Mouse (Mus musculus): Measurements from ENCODE around the gene Ndufa11.

DNA sequence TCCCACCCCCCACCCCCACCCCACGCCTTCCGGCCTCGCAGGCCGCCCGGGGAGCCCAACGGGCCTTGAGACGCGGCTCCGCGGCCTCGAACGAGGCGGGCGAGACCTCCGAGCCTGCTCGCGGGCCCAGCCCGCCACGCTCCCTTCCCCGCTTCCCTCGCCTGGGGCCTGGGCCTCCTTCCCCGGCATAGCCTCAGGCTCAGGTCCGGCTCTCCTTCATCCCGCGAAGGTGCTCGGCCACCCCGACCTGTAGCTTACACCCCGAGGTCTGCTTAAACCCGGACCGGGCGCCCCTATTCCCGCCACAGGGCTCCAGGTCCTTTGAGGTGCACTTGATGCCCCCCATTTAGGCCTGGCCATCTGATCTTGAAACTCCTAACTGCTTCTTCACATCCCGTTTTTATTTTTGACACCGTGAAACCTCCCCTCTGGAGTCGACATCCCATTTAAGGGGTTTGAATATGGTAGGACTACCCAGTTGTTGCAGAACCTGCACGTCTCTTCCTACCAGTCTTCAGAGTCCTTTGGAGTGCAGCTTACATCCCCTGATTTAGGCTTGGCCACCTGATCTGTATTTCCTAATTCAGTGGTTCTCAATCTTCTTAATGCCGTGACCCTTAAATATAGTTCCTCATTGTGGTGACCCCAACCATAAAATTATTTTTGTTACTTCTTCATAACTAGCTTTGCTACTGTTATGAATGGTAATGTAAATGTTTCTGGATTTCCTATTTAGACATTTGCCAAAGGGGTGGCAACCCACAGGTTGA, 43.7 kb upstream of the Ndufa11 start:
- TF ChIP-seq CTCF (IDR thresholded peaks at IDR 0.05; ENCODE audit: low read depth, low read length) (no peak), POLR2A (IDR thresholded peaks at IDR 0.05; ENCODE audit: borderline replicate concordance, low read depth, low read length) (no peak)
